Mouse (Mus musculus): Measurements from ENCODE around the gene Arhgef25. TPM values are rescaled to one million over a fixed set of nuclear protein-coding genes. Genes with fewer than 3 reads are reported as not detected.
A peak's percentile ranks its signal among the peaks of the same experiment; 100 is the strongest.

Arhgef25 gene
- polyA plus RNA-seq, 1 experiment from 2014 or later: 30.3 TPM

DNA sequence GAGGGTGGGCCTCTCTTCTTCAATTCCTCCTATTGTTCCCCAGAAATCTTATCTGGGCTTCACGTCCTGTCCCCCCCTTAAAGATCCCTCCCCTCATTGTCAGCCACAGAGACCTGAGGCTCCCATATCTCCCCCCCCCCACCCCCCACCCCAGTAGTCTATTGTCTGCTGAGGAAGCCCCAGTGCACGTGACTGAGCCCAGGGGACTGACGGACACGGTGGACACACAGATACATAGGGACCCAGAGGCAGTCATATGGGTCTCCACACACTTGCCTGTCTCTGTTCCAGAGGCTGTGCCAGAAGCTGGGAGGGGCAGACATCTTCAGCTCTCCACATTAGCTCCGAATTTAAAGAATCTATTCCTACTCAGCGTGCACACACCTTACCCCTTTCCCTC is 8.3 kb downstream of the Arhgef25 start:
- peaks cover 38% of the 10 kb centered on the region for H3K4me1 ChIP-seq (replicated peaks)
- no peak for ATAC-seq (ENCODE audit: low FRiP score, low read depth)
- no peaks in the 10 kb centered on the region for H3K36me3 ChIP-seq
- no peak overlapping the region for H3K4me3 ChIP-seq
- H3K9ac ChIP-seq: no peak overlapping the region
- no peak overlapping the region for H3K27ac ChIP-seq (replicated peaks)
- H3K27me3 ChIP-seq: peaks cover 41% of the 10 kb centered on the region
- no peaks in the 10 kb centered on the region for H3K9me3 ChIP-seq
- 60% methylated on average over 6 of the region's 6 CpGs for WGBS
- H3K4me2 ChIP-seq: no peak overlapping the region

DNA sequence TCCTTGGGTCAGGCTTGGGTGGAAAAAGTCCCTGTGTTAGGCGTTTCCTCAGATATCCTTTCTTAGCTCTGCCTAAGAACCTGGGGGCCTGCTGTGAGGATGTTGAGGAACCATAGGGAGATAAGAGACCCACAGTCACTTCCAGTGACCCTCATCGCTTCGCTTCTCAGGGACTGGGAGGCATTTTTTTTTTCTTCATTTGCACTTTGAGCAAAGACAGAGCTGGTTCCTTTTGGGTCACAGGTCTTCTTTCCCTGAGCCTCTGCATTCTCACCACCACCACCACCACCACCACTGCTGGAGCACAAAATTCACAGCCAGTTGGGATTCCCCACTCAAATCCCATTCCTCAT is 9.2 kb downstream of the Arhgef25 start:
- Histone ChIP-seq H3K27ac (replicated peaks) (no peak overlapping the region), H3K9ac (no peak overlapping the region), H3K4me2 (peak overlapping the region; percentile 47; the same call in 1 of the 2 replicates), H3K4me3 (no peak overlapping the region), H3K9me3 (no peaks in the 10 kb centered on the region), H3K27me3 (peaks cover 47% of the 10 kb centered on the region), H3K4me1 (replicated peaks) (peaks cover 38% of the 10 kb centered on the region), H3K36me3 (no peaks in the 10 kb centered on the region)
- WGBS: 25% methylated on average over 3 of the region's 3 CpGs
- ATAC-seq (ENCODE audit: low FRiP score, low read depth): no peak

DNA sequence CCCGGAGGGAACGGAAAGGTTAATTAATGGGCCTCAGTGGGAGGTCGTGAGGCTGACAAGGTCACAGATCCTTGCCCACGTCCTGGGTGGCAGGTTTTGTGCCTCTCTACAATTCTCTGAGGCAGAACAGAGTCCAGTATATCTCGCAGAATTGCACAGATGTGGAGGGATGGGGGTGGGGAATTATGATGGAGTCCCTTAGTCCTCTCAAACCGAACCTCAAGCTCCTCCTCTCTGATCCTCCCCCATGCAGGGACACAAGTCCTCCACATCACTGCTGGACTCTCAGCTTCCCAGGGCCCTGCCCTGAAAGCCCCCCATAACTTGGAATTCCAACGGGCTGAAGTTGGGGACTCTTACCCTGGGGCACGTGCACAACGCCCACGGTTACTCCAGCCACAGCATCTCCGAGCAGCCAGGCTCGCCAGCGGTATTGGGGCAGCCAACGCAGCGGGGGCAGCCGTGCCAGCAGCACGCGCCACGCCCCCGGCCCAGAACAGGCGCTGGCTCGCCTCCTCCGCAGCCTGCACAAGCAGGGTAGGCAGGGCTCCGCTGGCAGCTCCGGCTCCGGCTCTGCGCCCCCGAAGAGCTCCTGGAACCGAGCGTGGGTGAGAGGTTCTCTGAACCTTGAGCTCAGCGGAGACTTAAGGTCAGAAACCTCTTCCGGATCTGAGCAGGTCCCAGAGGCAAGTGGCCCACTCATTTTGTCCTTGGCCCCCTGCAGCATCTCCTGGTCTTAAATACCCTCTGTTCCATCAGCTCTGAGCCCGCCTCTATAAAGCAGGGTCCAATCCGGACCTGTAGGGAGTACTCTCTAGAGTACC is 9.8 kb downstream of the Arhgef25 start, which contains the start of gene Slc26a10:
Gene Slc26a10, minus strand, starts transcription at position 775 of the 824 bp plus-strand sequence.
- Histone ChIP-seq H3K4me2 (peak within 1 kb of the TSS; percentile 47), H3K4me1 (replicated peaks) (peaks cover 38% of the 10 kb centered on the region), H3K27ac (replicated peaks) (no peak within 1 kb of the TSS), H3K9me3 (no peaks in the 10 kb centered on the region), H3K36me3 (no peaks in the 10 kb centered on the region), H3K9ac (peak within 1 kb of the TSS; percentile 8; the same call in 1 of the 2 replicates), H3K4me3 (peak within 1 kb of the TSS; percentile 18), H3K27me3 (peaks cover 47% of the 10 kb centered on the region)
- WGBS: 2% methylated on average over 34 of the region's 34 CpGs
- peak; percentile 49; the same call in 1 of the 2 replicates for ATAC-seq (ENCODE audit: low FRiP score, low read depth)

DNA sequence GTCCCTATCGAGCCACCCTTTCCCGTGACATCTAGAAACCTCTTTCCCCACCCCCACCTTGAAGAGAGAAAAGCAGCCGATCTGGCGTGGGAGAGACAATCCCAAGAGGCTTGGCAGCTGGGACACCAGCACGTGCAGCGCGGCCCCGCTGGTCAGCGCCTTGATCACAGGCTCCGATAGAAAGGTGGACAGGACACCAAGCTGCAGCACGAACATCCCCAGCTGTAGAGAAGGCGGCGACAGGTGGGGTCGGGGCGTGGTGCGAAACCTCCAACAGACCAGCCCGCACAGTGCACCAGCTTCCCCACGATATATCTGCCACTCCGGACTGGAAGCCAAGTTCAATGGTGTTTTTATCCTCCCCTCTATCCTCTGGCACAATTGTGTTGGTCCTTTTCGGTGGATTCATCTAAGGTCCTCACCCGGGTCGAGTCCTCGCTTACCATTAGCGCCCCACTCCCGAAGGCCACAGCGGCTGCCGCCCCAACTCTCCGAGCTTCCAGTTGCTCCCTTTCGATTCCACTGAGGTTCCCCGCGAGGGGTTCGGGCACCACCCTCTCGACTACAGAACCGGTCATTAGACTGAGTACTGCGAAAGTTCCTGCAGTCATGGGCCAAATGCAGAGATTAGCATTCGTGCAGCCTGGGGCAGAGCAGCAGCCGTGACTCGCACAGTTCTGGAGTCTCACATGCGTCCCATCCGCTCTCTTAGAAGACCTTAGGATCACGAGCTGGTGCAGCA is 11.4 kb downstream of the Arhgef25 start:
- no peak for ATAC-seq (ENCODE audit: low FRiP score, low read depth)

DNA sequence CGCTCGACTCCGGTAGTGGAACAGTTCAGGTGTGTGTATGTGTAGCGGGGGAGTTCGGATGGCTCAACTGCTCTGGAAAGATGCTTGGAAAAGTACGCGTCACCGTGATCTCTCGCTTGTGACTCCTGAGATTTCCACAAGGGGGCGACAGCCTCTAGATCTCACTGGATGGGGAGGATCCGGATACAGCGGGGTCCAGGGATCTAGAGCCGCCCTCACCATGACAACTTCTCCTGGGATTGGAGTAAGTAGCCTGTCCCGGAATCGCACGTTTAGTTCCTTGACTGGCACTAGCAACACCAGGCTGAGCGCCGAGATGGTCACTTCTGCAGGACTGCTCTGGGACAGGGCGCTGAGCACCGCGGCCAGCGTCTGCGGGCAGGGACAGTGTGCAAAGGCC is 12.2 kb downstream of the Arhgef25 start:
- Histone ChIP-seq H3K9me3 (no peaks in the 10 kb centered on the region), H3K9ac (no peak overlapping the region), H3K4me3 (peak overlapping the region; percentile 29), H3K27me3 (peaks cover 47% of the 10 kb centered on the region), H3K4me2 (peak overlapping the region; percentile 55), H3K27ac (replicated peaks) (no peak overlapping the region), H3K4me1 (replicated peaks) (peaks cover 27% of the 10 kb centered on the region), H3K36me3 (no peaks in the 10 kb centered on the region)
- WGBS: 2% methylated on average over 23 of the region's 23 CpGs
- ATAC-seq (ENCODE audit: low FRiP score, low read depth): peak; percentile 49

More for the DNA sequence above, 11.4 kb downstream of the Arhgef25 start:
- Histone ChIP-seq H3K9me3 (no peaks in the 10 kb centered on the region), H3K4me1 (replicated peaks) (peaks cover 29% of the 10 kb centered on the region), H3K4me3 (peak overlapping the region; percentile 29), H3K9ac (no peak overlapping the region), H3K27ac (replicated peaks) (no peak overlapping the region), H3K4me2 (peak overlapping the region; percentile 55), H3K27me3 (peaks cover 47% of the 10 kb centered on the region), H3K36me3 (no peaks in the 10 kb centered on the region)
- 4% methylated on average over 41 of the region's 41 CpGs for WGBS

DNA sequence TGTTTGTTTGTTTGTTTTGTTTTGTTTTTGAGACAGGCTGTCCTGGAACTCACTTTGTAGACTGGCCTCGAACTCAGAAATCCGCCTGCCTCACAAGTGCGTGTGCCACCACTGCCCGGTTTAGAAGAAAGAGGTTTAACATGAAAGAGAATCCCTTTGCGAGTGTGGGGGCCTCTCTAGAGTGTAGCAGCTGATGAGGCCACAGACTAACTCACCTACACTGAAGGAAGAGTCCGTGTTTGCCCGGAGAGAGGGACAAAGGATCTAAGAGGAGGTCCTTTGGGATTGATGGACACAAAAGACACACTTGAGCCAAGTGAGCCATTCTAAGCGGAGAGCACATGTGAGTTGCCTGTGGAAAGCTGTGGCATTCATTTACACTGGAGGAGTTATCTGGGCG is 12.6 kb downstream of the Arhgef25 start:
- no peaks in the 10 kb centered on the region for H3K36me3 ChIP-seq
- peaks cover 27% of the 10 kb centered on the region for H3K4me1 ChIP-seq (replicated peaks)
- H3K27ac ChIP-seq (replicated peaks): no peak overlapping the region
- no peak overlapping the region for H3K4me3 ChIP-seq
- no peak overlapping the region for H3K9ac ChIP-seq
- peak overlapping the region; percentile 55 for H3K4me2 ChIP-seq
- ATAC-seq (ENCODE audit: low FRiP score, low read depth): no peak
- H3K27me3 ChIP-seq: peaks cover 49% of the 10 kb centered on the region
- no peaks in the 10 kb centered on the region for H3K9me3 ChIP-seq
- WGBS: 20% methylated on average over 9 of the region's 9 CpGs

DNA sequence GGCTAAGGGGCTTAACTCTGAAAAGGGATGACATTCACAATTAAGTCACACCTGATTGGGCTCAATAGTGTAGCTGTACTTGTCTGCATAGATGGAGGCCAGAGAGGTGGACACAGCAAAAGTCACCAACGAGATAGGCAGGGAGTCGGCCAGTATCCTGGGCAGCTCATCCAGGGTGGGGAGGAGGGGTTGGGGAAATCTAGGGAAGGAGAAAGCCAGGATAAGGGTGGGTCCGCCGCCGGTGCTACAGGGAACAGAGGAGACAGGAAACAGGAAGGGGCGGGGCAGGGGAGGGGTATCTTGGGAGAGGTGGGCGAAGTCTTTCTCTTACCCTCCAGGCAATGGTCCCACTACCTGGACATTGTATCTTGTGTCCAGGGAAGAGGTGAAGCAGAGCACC is 13.1 kb downstream of the Arhgef25 start:
- H3K36me3 ChIP-seq: 0 out of 2 replicates have a peak, but pooled peaks cover 2% of the 10 kb centered on the region
- no peak overlapping the region for H3K27ac ChIP-seq (replicated peaks)
- H3K4me2 ChIP-seq: no peak overlapping the region
- ATAC-seq (ENCODE audit: low FRiP score, low read depth): no peak
- peaks cover 53% of the 10 kb centered on the region for H3K27me3 ChIP-seq
- H3K4me1 ChIP-seq (replicated peaks): peaks cover 27% of the 10 kb centered on the region
- no peaks in the 10 kb centered on the region for H3K9me3 ChIP-seq
- no peak overlapping the region for H3K9ac ChIP-seq
- H3K4me3 ChIP-seq: no peak overlapping the region
- WGBS: 14% methylated on average over 7 of the region's 7 CpGs

DNA sequence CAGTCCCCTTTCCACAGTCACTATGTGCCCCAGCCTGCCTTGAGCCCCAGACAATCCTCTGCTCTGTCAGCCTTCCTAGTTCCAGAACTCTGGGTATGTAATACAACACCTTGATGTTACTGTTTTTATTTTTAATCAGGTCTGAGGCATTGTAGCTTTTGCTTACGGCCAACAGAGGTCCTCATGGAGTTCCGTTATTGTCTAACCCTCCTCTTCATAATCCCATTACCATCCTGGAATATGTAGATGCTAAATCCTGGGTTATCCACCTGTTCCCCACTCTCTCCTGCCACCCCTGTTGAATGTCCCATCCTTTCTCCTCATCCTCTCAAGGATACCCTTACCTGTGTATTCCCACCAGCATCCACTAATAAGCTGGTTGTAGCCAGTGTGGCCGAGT is 13.7 kb downstream of the Arhgef25 start:
- Histone ChIP-seq H3K9me3 (no peaks in the 10 kb centered on the region), H3K4me2 (no peak overlapping the region), H3K27ac (replicated peaks) (no peak overlapping the region), H3K36me3 (0 out of 2 replicates have a peak, but pooled peaks cover 3% of the 10 kb centered on the region), H3K9ac (no peak overlapping the region), H3K27me3 (peaks cover 52% of the 10 kb centered on the region), H3K4me3 (no peak overlapping the region), H3K4me1 (replicated peaks) (peaks cover 27% of the 10 kb centered on the region)
- no peak for ATAC-seq (ENCODE audit: low FRiP score, low read depth)
- WGBS: 42% methylated on average over 3 of the region's 3 CpGs

DNA sequence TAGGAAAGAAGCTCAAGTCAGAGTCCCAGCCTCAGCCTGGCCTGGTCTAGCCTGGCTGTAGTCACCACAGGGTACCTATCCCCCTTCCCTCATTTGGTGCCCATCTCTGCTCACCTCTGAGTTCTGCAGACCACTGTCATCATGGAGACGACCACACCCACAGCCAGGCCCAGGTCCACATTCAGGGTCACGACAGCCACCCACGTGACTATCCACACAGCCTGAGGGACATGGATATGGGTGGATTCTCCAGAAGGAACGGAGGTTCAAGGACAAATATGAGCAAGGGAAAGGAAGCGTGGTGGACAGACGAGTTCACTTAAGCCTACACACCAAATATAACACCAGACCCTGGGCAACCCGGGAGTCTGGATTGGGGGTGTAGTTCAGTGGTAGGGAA is 15.7 kb downstream of the Arhgef25 start:
- no peak overlapping the region for H3K4me2 ChIP-seq
- peaks cover 30% of the 10 kb centered on the region for H3K4me1 ChIP-seq (replicated peaks)
- whole genome bisulfite sequencing: 87% methylated on average over 7 of the region's 7 CpGs
- no peaks in the 10 kb centered on the region for H3K9me3 ChIP-seq
- ATAC-seq (ENCODE audit: low FRiP score, low read depth): 0 out of 2 replicates have a peak, but pooled peaks have one; percentile 6
- 0 out of 2 replicates have a peak, but pooled peaks cover 3% of the 10 kb centered on the region for H3K36me3 ChIP-seq
- no peak overlapping the region for H3K9ac ChIP-seq
- H3K4me3 ChIP-seq: no peak overlapping the region
- no peak overlapping the region for H3K27ac ChIP-seq (replicated peaks)
- peaks cover 49% of the 10 kb centered on the region for H3K27me3 ChIP-seq

DNA sequence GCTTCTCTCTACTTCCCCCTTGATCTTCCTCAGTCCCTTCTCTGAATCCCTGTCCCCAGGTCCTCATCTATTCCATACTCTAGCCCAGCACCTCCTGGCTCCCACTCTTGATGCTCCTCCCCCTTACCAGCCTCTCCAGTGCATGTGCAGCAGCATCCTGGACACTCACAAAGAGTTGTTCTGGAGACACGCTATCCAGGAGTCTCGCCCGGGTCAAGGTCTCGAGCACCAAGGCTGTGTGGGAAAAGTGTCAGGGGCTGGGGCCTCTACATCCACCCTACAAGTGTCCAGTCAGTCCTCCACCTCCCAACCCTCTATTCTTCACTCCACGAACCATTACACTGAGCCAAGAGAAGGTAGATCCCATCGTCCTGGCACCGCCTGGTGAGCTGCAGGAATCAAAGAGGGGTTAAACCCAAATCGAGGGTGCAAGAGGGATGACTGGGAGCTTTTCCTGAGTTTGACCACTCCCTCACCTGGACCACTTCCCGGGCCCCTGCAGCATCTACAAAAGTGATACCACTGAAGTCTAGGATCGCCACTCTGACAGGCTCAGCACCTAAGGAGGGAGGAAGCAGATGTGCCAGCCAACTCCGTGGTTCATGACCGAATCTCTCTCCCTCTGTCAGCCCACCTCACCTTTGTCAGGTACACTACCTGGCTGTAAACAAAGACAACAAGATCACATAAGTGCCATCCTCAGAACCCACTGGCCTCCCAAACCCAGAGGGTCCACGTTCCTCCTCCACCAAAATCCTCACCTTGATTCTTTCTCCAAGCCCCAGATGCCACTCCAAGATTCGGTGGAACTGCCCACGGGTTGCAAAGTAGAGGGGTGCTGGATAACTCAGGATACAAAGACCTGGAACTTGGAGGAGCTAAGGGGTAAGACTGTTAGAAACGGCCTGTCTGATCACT is 16.5 kb downstream of the Arhgef25 start:
- 86% methylated on average over 16 of the region's 16 CpGs for WGBS
- Histone ChIP-seq H3K36me3 (0 out of 2 replicates have a peak, but pooled peaks cover 3% of the 10 kb centered on the region), H3K27ac (replicated peaks) (no peak overlapping the region), H3K9me3 (no peaks in the 10 kb centered on the region), H3K9ac (no peak overlapping the region), H3K4me3 (no peak overlapping the region), H3K4me2 (no peak overlapping the region), H3K4me1 (replicated peaks) (peaks cover 26% of the 10 kb centered on the region), H3K27me3 (peaks cover 52% of the 10 kb centered on the region)
- 0 out of 2 replicates have a peak, but pooled peaks have one; percentile 2 for ATAC-seq (ENCODE audit: low FRiP score, low read depth)

DNA sequence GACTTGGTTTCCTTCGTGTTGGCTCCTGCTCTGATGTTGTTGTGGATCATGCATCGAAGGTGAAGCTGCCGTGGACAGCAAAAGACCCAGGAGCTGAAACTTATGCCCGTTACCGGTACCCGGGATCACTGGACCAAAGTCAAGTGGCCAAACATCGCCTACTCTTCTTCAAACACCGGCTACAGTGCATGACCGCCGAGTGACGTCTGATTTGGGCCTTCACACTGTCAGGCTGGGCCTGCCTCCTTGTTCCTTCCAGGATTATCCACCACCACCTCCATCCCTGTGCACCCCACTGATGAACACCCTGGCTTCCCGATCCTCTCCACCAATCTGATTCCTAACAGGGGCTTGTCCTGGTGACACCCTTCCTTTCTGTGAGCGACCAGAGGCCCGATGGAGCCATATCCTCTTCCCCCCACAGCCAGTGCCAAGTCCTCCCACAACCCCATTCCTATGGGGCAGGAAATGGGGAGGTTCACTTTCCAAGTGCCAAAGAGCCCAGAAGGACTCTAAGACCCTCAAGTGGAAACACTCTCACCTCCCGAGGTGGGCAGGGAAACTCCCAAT is 18.2 kb downstream of the Arhgef25 start:
- H3K9me3 ChIP-seq: no peaks in the 10 kb centered on the region
- H3K4me3 ChIP-seq: no peak overlapping the region
- no peak overlapping the region for H3K4me2 ChIP-seq
- H3K36me3 ChIP-seq: 0 out of 2 replicates have a peak, but pooled peaks cover 3% of the 10 kb centered on the region
- H3K4me1 ChIP-seq (replicated peaks): peaks cover 27% of the 10 kb centered on the region
- H3K27ac ChIP-seq (replicated peaks): no peak overlapping the region
- no peak for ATAC-seq (ENCODE audit: low FRiP score, low read depth)
- peaks cover 47% of the 10 kb centered on the region for H3K27me3 ChIP-seq
- WGBS: 92% methylated on average over 15 of the region's 15 CpGs
- H3K9ac ChIP-seq: no peak overlapping the region

Measured in hindbrain, embryonic 15.5 days (tissue).